Mouse (Mus musculus): ENCODE results near the gene Grin2d. TPM values are rescaled to one million over a fixed set of nuclear protein-coding genes. Genes with fewer than 3 reads are reported as not detected.

Grin2d gene
- polyA plus RNA-seq, 1 experiment from 2014 or later: 0.66 TPM

DNA sequence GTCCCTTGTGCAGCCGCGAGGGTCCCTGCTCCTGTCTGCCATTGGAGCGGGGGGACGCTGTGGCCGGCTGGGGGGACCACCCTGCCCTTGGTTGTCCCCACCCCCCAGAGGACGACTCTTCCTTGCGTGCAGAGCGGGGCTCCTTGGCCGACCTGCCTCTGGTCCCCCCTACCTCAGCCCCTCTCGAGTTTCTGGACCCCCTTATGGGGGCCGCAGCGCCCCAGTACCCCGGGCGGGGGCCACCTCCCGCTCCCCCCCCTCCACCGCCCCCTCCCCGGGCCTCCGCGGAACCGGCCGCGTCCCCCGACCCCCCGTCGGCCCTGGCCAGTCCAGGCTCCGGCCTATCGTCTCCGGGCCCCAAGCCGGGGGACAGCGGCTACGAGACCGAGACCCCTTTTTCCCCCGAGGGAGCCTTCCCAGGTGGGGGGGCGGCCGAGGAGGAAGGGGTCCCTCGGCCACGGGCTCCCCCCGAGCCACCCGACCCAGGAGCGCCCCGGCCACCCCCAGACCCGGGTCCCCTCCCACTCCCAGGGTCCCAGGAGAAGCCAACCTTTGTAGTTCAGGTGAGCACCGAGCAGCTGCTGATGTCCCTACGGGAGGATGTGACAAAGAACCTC is 84.1 kb downstream of the Grin2d start:
- Histone ChIP-seq H3K9me3 (ENCODE audit: control insufficient read depth) (no peaks in the 10 kb centered on the region), H3K4me1 (replicated peaks; ENCODE audit: control insufficient read depth, insufficient read depth, low read length) (no peaks in the 10 kb centered on the region), H3K4me3 (ENCODE audit: low read depth, low read length) (no peak overlapping the region), H3K36me3 (ENCODE audit: control insufficient read depth, insufficient read depth) (no peaks in the 10 kb centered on the region; the same call in 1 of the 2 replicates), H3K27ac (ENCODE audit: low read depth, low read length) (no peak overlapping the region), H3K9ac (ENCODE audit: low read depth, low read length) (no peak overlapping the region), H3K27me3 (replicated peaks; ENCODE audit: control insufficient read depth, insufficient read depth, low read length) (peaks cover 10% of the 10 kb centered on the region; the same call in 1 of the 2 replicates), H3K4me2 (replicated peaks; ENCODE audit: low read depth) (no peak overlapping the region)
- ATAC-seq: no peak
- TF ChIP-seq CTCF (IDR thresholded peaks at IDR 0.05; ENCODE audit: low read depth): no peak
- 87% methylated on average over 35 of the region's 44 CpGs for WGBS

DNA sequence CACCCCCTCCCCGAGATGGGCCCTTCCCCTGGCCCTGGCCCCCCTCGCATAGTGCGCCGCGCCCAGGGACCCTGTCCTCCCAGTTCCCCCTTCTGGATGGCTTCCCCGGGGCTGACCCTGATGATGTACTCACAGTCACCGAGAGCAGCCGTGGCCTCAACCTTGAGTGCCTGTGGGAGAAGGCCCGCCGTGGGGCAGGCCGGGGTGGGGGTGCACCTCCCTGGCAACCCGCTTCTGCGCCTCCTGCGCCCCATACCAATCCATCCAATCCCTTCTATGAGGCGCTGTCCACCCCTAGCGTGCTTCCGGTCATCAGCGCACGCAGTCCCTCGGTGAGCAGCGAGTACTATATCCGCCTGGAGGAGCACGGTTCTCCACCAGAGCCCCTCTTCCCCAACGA is 84.9 kb downstream of the Grin2d start:
- H3K9ac ChIP-seq (ENCODE audit: low read depth, low read length): no peak overlapping the region
- TF ChIP-seq CTCF (IDR thresholded peaks at IDR 0.05; ENCODE audit: low read depth): no peak
- no peaks in the 10 kb centered on the region for H3K9me3 ChIP-seq (ENCODE audit: control insufficient read depth)
- H3K4me2 ChIP-seq (replicated peaks; ENCODE audit: low read depth): no peak overlapping the region
- H3K4me1 ChIP-seq (replicated peaks; ENCODE audit: control insufficient read depth, insufficient read depth, low read length): no peaks in the 10 kb centered on the region
- ATAC-seq: no peak
- WGBS: 91% methylated on average over 23 of the region's 24 CpGs
- H3K36me3 ChIP-seq (ENCODE audit: control insufficient read depth, insufficient read depth): no peaks in the 10 kb centered on the region; the same call in 1 of the 2 replicates
- peaks cover 10% of the 10 kb centered on the region; the same call in 1 of the 2 replicates for H3K27me3 ChIP-seq (replicated peaks; ENCODE audit: control insufficient read depth, insufficient read depth, low read length)
- no peak overlapping the region for H3K27ac ChIP-seq (ENCODE audit: low read depth, low read length)
- no peak overlapping the region for H3K4me3 ChIP-seq (ENCODE audit: low read depth, low read length)

- no peak overlapping the region for H3K27ac ChIP-seq (ENCODE audit: low read depth, low read length)
- H3K4me1 ChIP-seq (replicated peaks; ENCODE audit: control insufficient read depth, insufficient read depth, low read length): no peaks in the 10 kb centered on the region
- H3K9ac ChIP-seq (ENCODE audit: low read depth, low read length): no peak overlapping the region
- no peak for ATAC-seq
- 0 out of 2 replicates have a peak, but pooled peaks cover 3% of the 10 kb centered on the region for H3K27me3 ChIP-seq (replicated peaks; ENCODE audit: control insufficient read depth, insufficient read depth, low read length)
- no peak for TF ChIP-seq CTCF (IDR thresholded peaks at IDR 0.05; ENCODE audit: low read depth)
- no peaks in the 10 kb centered on the region for H3K9me3 ChIP-seq (ENCODE audit: control insufficient read depth)
- no peak overlapping the region for H3K4me3 ChIP-seq (ENCODE audit: low read depth, low read length)
- no peaks in the 10 kb centered on the region for H3K36me3 ChIP-seq (ENCODE audit: control insufficient read depth, insufficient read depth)
- H3K4me2 ChIP-seq (replicated peaks; ENCODE audit: low read depth): no peak overlapping the region
- 80% methylated on average over 17 of the region's 17 CpGs for WGBS
These were observed 86.3 kb downstream of the Grin2d start for GRCm38 (mm10) chr7:45791756-45792490.

DNA sequence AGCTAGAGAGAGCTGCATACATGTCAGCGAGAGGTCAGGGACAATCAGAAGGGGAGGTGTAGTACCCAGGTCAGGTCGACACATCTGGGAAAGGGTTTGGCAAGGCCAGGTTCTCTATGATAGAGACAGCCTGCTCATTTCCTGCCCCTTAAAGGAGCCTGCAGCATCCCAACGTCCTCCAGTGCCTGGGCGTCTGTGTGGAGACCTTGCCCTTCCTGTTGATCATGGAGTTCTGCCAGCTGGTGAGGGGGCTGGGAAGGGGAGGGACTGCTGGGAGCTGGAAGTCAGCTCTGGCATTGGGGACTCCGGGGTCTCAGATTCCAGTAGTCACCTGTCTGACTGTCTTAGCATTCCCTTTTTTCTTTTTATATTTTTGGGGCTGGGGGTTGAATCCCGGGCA is 87.5 kb downstream of the Grin2d start:
- no peak overlapping the region for H3K4me2 ChIP-seq (replicated peaks; ENCODE audit: low read depth)
- H3K4me1 ChIP-seq (replicated peaks; ENCODE audit: control insufficient read depth, insufficient read depth, low read length): peaks cover 3% of the 10 kb centered on the region; the same call in 1 of the 2 replicates
- peaks cover 15% of the 10 kb centered on the region; the same call in 1 of the 2 replicates for H3K27me3 ChIP-seq (replicated peaks; ENCODE audit: control insufficient read depth, insufficient read depth, low read length)
- WGBS: 57% methylated on average over 6 of the region's 6 CpGs
- no peaks in the 10 kb centered on the region for H3K9me3 ChIP-seq (ENCODE audit: control insufficient read depth)
- H3K36me3 ChIP-seq (ENCODE audit: control insufficient read depth, insufficient read depth): no peaks in the 10 kb centered on the region
- H3K4me3 ChIP-seq (ENCODE audit: low read depth, low read length): no peak overlapping the region
- no peak for ATAC-seq
- H3K27ac ChIP-seq (ENCODE audit: low read depth, low read length): no peak overlapping the region
- TF ChIP-seq CTCF (IDR thresholded peaks at IDR 0.05; ENCODE audit: low read depth): no peak
- no peak overlapping the region for H3K9ac ChIP-seq (ENCODE audit: low read depth, low read length)

DNA sequence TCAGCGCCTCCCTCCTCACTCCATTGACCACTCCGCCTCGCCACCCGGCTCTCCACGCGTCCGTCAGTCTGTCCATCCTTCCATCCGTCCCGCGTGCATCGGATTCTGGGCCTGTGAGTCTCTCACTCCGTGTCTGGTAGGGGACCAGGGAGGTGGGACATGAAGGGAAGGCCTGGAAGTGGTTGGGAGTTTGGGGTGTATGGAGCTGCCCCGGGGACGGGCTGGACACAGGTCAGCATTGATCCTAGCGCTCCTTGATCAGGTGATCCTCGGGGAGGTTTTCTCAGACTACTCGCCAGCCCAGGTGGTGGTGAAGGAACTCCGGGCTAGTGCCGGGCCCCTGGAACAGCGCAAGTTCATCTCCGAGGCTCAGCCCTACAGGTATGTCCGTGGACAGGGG is 90.5 kb downstream of the Grin2d start:
- ATAC-seq: no peak
- 80% methylated on average over 22 of the region's 22 CpGs for WGBS
- peaks cover 32% of the 10 kb centered on the region for H3K27me3 ChIP-seq (replicated peaks; ENCODE audit: control insufficient read depth, insufficient read depth, low read length)
- H3K4me2 ChIP-seq (replicated peaks; ENCODE audit: low read depth): no peak overlapping the region
- no peaks in the 10 kb centered on the region; the same call in 1 of the 2 replicates for H3K36me3 ChIP-seq (ENCODE audit: control insufficient read depth, insufficient read depth)
- H3K4me1 ChIP-seq (replicated peaks; ENCODE audit: control insufficient read depth, insufficient read depth, low read length): peaks cover 12% of the 10 kb centered on the region; the same call in 1 of the 2 replicates
- no peak for TF ChIP-seq CTCF (IDR thresholded peaks at IDR 0.05; ENCODE audit: low read depth)
- no peak overlapping the region for H3K27ac ChIP-seq (ENCODE audit: low read depth, low read length)
- no peak overlapping the region for H3K9ac ChIP-seq (ENCODE audit: low read depth, low read length)
- no peak overlapping the region for H3K4me3 ChIP-seq (ENCODE audit: low read depth, low read length)
- H3K9me3 ChIP-seq (ENCODE audit: control insufficient read depth): no peaks in the 10 kb centered on the region

DNA sequence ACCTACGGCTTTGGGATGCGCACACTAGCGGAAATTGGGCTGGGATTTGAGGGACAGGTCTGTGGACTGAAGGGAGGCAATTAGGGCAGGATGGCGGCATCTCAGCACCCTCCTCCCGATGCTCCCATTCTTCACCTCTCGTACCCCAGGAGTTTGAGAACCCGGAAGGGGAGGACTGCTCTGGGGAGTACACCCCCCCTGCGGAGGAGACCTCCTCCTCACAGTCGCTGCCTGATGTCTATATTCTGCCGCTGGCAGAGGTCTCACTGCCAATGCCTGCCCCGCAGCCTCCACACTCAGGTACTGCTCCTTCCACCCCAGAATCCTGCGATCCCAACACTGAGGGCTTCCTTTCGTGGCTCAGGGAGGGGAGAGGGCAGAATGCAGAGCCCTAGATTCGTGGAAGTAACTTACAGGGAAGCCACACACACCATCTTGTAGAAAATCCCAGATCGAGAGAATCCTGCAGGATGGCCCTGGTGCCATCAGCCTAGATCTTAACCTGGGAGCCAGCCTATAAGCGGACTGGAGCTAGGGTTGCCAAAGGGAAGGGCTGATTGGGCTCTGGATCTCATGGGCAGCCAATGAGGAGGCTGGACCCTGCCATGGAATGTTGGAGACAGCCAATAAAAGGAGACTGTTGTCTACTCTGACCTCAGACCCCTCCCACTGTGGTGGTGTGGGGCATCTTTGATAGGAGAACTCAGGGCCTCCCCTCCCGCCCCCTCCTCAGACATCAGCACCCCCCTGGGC is 91.3 kb downstream of the Grin2d start:
- 19% methylated on average over 17 of the region's 17 CpGs for WGBS
- Histone ChIP-seq H3K27me3 (replicated peaks; ENCODE audit: control insufficient read depth, insufficient read depth, low read length) (peaks cover 32% of the 10 kb centered on the region), H3K27ac (ENCODE audit: low read depth, low read length) (no peak overlapping the region), H3K4me2 (replicated peaks; ENCODE audit: low read depth) (peak overlapping the region; percentile 67), H3K36me3 (ENCODE audit: control insufficient read depth, insufficient read depth) (no peaks in the 10 kb centered on the region; the same call in 1 of the 2 replicates), H3K9ac (ENCODE audit: low read depth, low read length) (no peak overlapping the region), H3K4me3 (ENCODE audit: low read depth, low read length) (0 out of 2 replicates have a peak overlapping the region, but pooled peaks have one; percentile 4), H3K4me1 (replicated peaks; ENCODE audit: control insufficient read depth, insufficient read depth, low read length) (peaks cover 12% of the 10 kb centered on the region; the same call in 1 of the 2 replicates), H3K9me3 (ENCODE audit: control insufficient read depth) (no peaks in the 10 kb centered on the region)
- ATAC-seq: no peak
- no peak for TF ChIP-seq CTCF (IDR thresholded peaks at IDR 0.05; ENCODE audit: low read depth)
